Mouse (Mus musculus) embryonic facial prominence, embryonic 15.5 days (tissue): ENCODE measurements at regions not wholly inside any gene's neighbourhood (a gene's known extent, or its start where the extent isn't known, plus 50 kb on each side); places are given as distances from the start of the nearest gene placed in this dataset.

Experiments used
- ATAC-seq: fragments of 200-750 bp; cut with Nextera tagmentation; 2 replicates; pipeline ENCODE4 v1.8.0; 2017; ENCODE audit warnings: low read depth, moderate TSS enrichment; ENCODE audit not compliant: insufficient number of reproducible peaks, low FRiP score, low TSS enrichment
- H3K27ac ChIP-seq: fragments of 300-500 bp; sonication (generic); replicated peaks from 2 replicates; pipeline ENCODE4 v1.5.1; 2015; ENCODE audit warnings: mild to moderate bottlenecking, inconsistent platforms
- H3K27me3 ChIP-seq: fragments of 300-500 bp; sonication (generic); 2 replicates; pipeline ENCODE4 v1.6.1; 2015; ENCODE audit warnings: inconsistent platforms
- H3K36me3 ChIP-seq: fragments of 300-500 bp; sonication (generic); 2 replicates; pipeline ENCODE4 v1.6.1; 2015; ENCODE audit warnings: mild to moderate bottlenecking, inconsistent platforms
- H3K4me1 ChIP-seq: fragments of 300-500 bp; sonication (generic); 2 replicates; pipeline ENCODE4 v1.6.1; 2015; ENCODE audit warnings: inconsistent platforms
- H3K4me2 ChIP-seq: fragments of 300-500 bp; sonication (generic); replicated peaks from 2 replicates; pipeline ENCODE4 v1.6.1; 2015; ENCODE audit warnings: mild to moderate bottlenecking, inconsistent platforms
- H3K4me3 ChIP-seq: fragments of 300-500 bp; sonication (generic); replicated peaks from 2 replicates; pipeline ENCODE4 v1.5.1; 2015; ENCODE audit warnings: mild to moderate bottlenecking, inconsistent platforms
- H3K9ac ChIP-seq: fragments of 300-500 bp; sonication (generic); 2 replicates; pipeline ENCODE4 v1.6.1; 2015; ENCODE audit warnings: inconsistent platforms
- H3K9me3 ChIP-seq: fragments of 300-500 bp; sonication (generic); replicated peaks from 2 replicates; pipeline ENCODE4 v1.6.1; 2016; ENCODE audit warnings: inconsistent platforms
- WGBS: fragments of 180-500 bp; shearing (Covaris S2); methylation state at CpG from one replicate; pipeline ENCODE4 v1.1.7; 2015; 5-methylcytosine and 5-hydroxymethylcytosine counted together

DNA sequence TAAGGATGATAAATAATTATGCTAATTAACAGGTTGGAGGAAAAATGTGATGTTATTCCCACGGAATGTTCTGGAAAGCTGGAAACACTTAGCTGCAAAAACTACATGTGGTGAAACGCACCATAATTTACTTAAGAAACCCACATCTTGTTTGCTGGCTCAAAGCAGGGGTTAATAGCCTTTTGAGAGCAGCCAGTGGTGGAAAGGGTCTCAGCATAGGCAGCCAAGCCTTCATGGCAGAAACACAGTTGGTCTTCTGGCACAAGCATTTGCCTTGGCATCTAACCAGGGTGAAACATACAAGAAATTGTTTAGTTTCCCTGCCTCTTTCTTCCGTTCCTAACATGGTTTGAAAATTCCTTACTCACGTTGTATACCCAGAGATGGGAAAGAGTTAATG lies 192.1 kb upstream of the Gas1 start:
- H3K4me3 ChIP-seq = no peak overlapping the region
- no peaks in the 10 kb centered on the region for H3K36me3 ChIP-seq
- H3K9me3 ChIP-seq = no peaks in the 10 kb centered on the region
- H3K4me1 ChIP-seq = peaks cover 48% of the 10 kb centered on the region
- no peak overlapping the region for H3K4me2 ChIP-seq
- no peak overlapping the region for H3K9ac ChIP-seq
- H3K27me3 ChIP-seq = no peaks in the 10 kb centered on the region
- ATAC-seq = no peak
- peak overlapping the region; percentile 63 for H3K27ac ChIP-seq
- WGBS = 28% methylated on average over 4 of the region's 4 CpGs

DNA sequence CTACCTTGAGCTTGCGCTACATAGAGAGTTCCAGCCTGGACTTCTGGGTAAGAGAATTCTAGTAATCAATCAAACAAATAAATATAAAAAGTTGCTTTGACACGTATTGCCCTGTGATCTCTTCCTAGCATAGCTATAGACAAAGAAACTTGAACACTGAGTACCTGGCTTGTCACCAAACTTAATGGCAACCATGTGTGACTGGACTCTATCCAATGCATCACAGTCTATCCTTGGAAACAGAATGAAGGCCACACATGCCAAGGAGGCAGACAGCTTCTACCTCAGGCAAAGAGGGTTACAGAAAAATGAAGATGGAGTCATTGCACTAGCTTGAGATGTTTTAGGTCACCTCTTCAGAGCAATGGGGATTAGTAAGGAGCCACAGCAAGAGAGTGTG lies 194.5 kb upstream of the Gas1 start:
- Histone ChIP-seq H3K27me3 (no peaks in the 10 kb centered on the region), H3K9me3 (no peaks in the 10 kb centered on the region), H3K27ac (peak overlapping the region; percentile 69), H3K4me1 (peaks cover 32% of the 10 kb centered on the region), H3K4me3 (no peak overlapping the region), H3K36me3 (no peaks in the 10 kb centered on the region), H3K9ac (no peak overlapping the region), H3K4me2 (no peak overlapping the region)
- 70% methylated on average over 2 of the region's 2 CpGs for WGBS
- ATAC-seq = no peak

- Histone ChIP-seq H3K36me3 (no peaks in the 10 kb centered on the region), H3K9ac (no peak overlapping the region), H3K9me3 (no peaks in the 10 kb centered on the region), H3K4me1 (peaks cover 5% of the 10 kb centered on the region), H3K27ac (peak overlapping the region; percentile 60; the same call in 1 of the 2 replicates), H3K27me3 (no peaks in the 10 kb centered on the region), H3K4me2 (no peak overlapping the region), H3K4me3 (no peak overlapping the region)
- WGBS = 37% methylated on average over 2 of the region's 2 CpGs
- no peak for ATAC-seq
Observed at GRCm38 (mm10) chr13:60376705-60377104, 199.5 kb upstream of the Gas1 start.

DNA sequence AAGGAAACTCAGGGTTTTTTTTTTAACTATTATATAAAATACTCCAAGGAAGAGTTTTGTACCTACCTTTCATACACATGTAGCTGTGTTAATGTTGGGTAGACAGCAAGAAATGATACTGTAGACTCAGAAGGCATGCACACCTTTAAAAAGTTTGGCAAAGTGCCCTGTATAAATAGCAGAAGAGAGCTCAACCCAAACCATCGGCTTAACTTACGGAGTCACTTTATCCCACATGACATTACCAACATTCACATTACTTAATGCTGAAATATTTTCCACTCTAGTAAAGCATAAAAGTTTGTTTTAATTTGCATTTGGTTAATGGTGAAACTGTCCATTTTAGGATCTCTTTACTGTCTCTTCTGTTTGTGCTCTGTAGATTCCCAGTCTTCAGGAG lies 205.7 kb upstream of the Gas1 start:
- H3K4me1 ChIP-seq = no peaks in the 10 kb centered on the region
- no peak overlapping the region for H3K4me2 ChIP-seq
- WGBS = 21% methylated on average over 2 of the region's 2 CpGs
- no peaks in the 10 kb centered on the region for H3K36me3 ChIP-seq
- no peak overlapping the region for H3K9ac ChIP-seq
- H3K27ac ChIP-seq = no peak overlapping the region
- H3K9me3 ChIP-seq = 0 out of 2 replicates have a peak, but pooled peaks cover 3% of the 10 kb centered on the region
- H3K4me3 ChIP-seq = no peak overlapping the region
- no peaks in the 10 kb centered on the region for H3K27me3 ChIP-seq
- ATAC-seq = no peak

DNA sequence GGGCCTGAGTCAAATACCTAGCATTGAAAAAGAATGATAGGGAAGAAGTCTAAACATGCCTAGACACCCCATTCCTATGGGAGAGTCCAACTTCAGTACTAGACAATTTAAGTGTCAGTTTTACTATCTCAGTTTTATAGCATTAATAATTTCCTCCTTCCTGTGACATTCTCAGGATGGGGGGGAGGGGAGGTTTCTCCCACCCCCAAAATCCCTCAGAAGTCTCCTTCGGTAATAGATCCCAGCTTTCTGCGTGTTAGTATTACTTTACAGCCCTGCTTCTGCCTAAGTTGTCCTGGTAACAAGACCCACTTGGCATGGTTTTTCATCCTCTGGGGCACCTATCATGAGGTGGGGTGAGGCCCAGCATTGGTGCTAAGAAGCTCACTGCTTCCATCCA lies 202.9 kb upstream of the Dapk1 start:
- H3K36me3 ChIP-seq = no peaks in the 10 kb centered on the region
- no peak overlapping the region for H3K4me3 ChIP-seq
- 46% methylated on average over 2 of the region's 2 CpGs for WGBS
- H3K4me2 ChIP-seq = no peak overlapping the region
- H3K27ac ChIP-seq = no peak overlapping the region
- ATAC-seq = no peak
- H3K9me3 ChIP-seq = no peaks in the 10 kb centered on the region
- H3K4me1 ChIP-seq = 0 out of 2 replicates have a peak, but pooled peaks cover 10% of the 10 kb centered on the region
- no peaks in the 10 kb centered on the region for H3K27me3 ChIP-seq
- H3K9ac ChIP-seq = no peak overlapping the region

DNA sequence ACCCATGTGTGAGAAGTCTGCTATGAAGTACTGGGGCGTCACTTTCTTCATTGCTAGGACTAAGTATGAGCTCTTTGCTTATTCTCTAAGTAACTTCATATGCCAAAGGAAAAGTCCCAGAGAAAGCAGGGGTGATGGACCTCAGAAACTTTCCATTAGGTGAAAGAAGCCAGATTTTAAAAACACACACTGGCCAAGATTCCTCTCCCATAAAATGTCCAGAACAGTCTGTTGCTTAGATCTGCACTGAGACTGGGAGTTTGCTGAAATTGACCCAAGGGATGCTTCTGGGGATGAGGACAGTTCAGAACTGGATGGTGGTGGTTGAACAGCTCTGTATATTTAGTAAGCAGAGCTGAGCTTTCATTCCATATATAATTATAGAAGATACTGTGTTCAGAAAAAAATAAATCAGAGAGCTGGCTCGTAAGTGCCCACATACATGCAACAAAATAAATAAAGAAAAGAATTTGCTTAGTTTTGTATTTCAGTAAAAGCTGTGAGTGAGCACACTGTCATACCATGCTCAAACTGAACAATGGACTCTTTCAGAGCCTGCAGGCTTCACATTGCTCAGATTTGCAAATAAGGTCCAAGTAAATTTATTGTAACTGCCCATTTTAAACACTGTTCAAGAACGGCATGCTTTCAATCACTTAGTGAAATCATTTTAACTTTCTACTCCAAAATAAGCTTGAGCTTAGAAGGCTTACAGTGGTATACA lies 200.8 kb upstream of the Dapk1 start:
- Histone ChIP-seq H3K27me3 (no peaks in the 10 kb centered on the region), H3K4me2 (no peak overlapping the region), H3K4me1 (0 out of 2 replicates have a peak, but pooled peaks cover 10% of the 10 kb centered on the region), H3K9me3 (no peaks in the 10 kb centered on the region), H3K36me3 (no peaks in the 10 kb centered on the region), H3K9ac (no peak overlapping the region), H3K27ac (peak overlapping the region; percentile 82), H3K4me3 (no peak overlapping the region)
- ATAC-seq = peak; percentile 75
- 33% methylated on average over 3 of the region's 3 CpGs for WGBS

DNA sequence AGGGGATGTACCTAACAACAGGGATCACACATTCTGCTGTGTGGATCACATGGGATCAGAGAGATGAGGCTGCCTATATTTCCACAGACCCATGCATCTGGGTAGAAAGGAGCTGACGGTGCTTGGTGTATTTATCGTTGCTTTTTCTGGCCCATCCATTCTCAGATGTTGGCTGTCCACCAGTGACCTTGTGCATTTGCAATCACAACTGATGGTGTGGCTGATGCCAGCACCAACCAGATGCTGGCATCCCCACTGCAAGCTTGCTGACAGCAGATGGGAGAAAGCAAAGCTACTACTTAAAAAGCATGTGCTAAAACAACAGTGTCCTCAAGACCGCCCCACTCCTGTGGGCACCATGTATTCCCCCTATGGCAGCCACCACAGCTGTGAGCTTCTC lies 198.3 kb upstream of the Dapk1 start:
- no peaks in the 10 kb centered on the region for H3K36me3 ChIP-seq
- H3K9ac ChIP-seq = no peak overlapping the region
- 0 out of 2 replicates have a peak, but pooled peaks cover 10% of the 10 kb centered on the region for H3K4me1 ChIP-seq
- H3K27me3 ChIP-seq = no peaks in the 10 kb centered on the region
- no peak for ATAC-seq
- WGBS = 92% methylated on average over 3 of the region's 3 CpGs
- no peak overlapping the region for H3K4me3 ChIP-seq
- no peaks in the 10 kb centered on the region for H3K9me3 ChIP-seq
- H3K27ac ChIP-seq = no peak overlapping the region
- H3K4me2 ChIP-seq = no peak overlapping the region

- ATAC-seq = no peak
- 83% methylated on average over 4 of the region's 4 CpGs for WGBS
Observed at GRCm38 (mm10) chr13:60407344-60407743, 194.4 kb upstream of the Dapk1 start.

GRCm38 (mm10) chr13:60409706-60410502 lies 191.8 kb upstream of the Dapk1 start:
- Histone ChIP-seq H3K9ac (no peak overlapping the region), H3K4me1 (peaks cover 17% of the 10 kb centered on the region), H3K27me3 (no peaks in the 10 kb centered on the region), H3K36me3 (no peaks in the 10 kb centered on the region), H3K4me2 (no peak overlapping the region), H3K27ac (peak overlapping the region; percentile 93), H3K9me3 (no peaks in the 10 kb centered on the region), H3K4me3 (no peak overlapping the region)
- WGBS = 11% methylated on average over 14 of the region's 14 CpGs
- peak; percentile 94 for ATAC-seq

More at GRCm38 (mm10) chr13:60407344-60407743, 194.4 kb upstream of the Dapk1 start:
- Histone ChIP-seq H3K27ac (peak overlapping the region; percentile 39; the same call in 1 of the 2 replicates), H3K27me3 (no peaks in the 10 kb centered on the region), H3K9me3 (no peaks in the 10 kb centered on the region), H3K4me2 (no peak overlapping the region), H3K9ac (no peak overlapping the region), H3K4me1 (peaks cover 17% of the 10 kb centered on the region), H3K36me3 (no peaks in the 10 kb centered on the region), H3K4me3 (no peak overlapping the region)

GRCm38 (mm10) chr13:60416024-60416423 lies 185.7 kb upstream of the Dapk1 start:
- WGBS = 27% methylated on average over 1 of the region's 1 CpGs
- peak; percentile 74 for ATAC-seq
- Histone ChIP-seq H3K9me3 (no peaks in the 10 kb centered on the region), H3K27me3 (no peaks in the 10 kb centered on the region), H3K4me2 (no peak overlapping the region), H3K9ac (no peak overlapping the region), H3K4me3 (no peak overlapping the region), H3K4me1 (peaks cover 38% of the 10 kb centered on the region), H3K36me3 (no peaks in the 10 kb centered on the region), H3K27ac (peak overlapping the region; percentile 85)

DNA sequence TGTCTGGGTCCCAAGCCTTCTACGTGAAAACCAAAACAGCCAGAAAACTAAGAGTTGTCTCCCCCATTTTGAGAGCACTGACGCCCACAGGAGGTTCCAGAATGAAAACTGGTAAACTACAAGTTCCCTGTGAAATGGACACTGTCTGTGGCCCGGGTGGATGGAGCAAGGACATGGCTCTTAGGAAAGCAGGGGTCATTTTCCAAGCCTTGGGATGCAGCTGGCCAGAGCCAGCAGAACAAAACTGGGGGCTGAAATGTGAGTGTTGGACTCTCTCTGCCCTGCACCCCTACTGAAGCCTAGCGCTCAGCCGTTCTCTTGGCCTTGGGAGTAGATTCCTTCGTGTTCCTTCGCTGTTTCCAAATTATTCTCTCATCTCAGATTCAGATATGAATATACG lies 184.7 kb upstream of the Dapk1 start:
- WGBS = 68% methylated on average over 8 of the region's 8 CpGs
- peak overlapping the region; percentile 85 for H3K27ac ChIP-seq

More for the DNA sequence above, 184.7 kb upstream of the Dapk1 start:
- ATAC-seq = no peak
- Histone ChIP-seq H3K9ac (no peak overlapping the region), H3K4me2 (no peak overlapping the region), H3K27me3 (no peaks in the 10 kb centered on the region), H3K36me3 (no peaks in the 10 kb centered on the region), H3K4me3 (no peak overlapping the region), H3K9me3 (no peaks in the 10 kb centered on the region), H3K4me1 (peaks cover 38% of the 10 kb centered on the region)
